Mouse (Mus musculus): ENCODE measurements at regions not wholly inside any gene's neighbourhood (a gene's known extent, or its start where the extent isn't known, plus 50 kb on each side); places are given as distances from the start of the nearest gene placed in this dataset.

GRCm38 (mm10) chr5:85954526-85954925 is 110.9 kb downstream of the Cenpc1 start:
- DNase-seq (ENCODE audit: low spot score in 2 of 2) = no peak

- peak; percentile 41 to 71 for DNase-seq (ENCODE audit: low spot score in 2 of 2)
Measured at GRCm38 (mm10) chr5:85936667-85937314, 128.6 kb downstream of the Cenpc1 start.

- DNase-seq (ENCODE audit: low spot score in 2 of 2) = peak in 1 of 2 experiments; percentile 36
Measured at GRCm38 (mm10) chr5:85918288-85918687, 147.1 kb downstream of the Cenpc1 start.

- DNase-seq (ENCODE audit: low spot score in 2 of 2) = no peak
Measured at GRCm38 (mm10) chr5:85915000-85915399, 150.4 kb downstream of the Cenpc1 start.

GRCm38 (mm10) chr5:85896452-85896851 is 168.9 kb downstream of the Cenpc1 start:
- DNase-seq (ENCODE audit: low spot score in 2 of 2) = peak; percentile 6 to 79

GRCm38 (mm10) chr5:85895814-85896213 is 169.6 kb downstream of the Cenpc1 start:
- DNase-seq (ENCODE audit: low spot score in 2 of 2) = peak; percentile 9 to 59

GRCm38 (mm10) chr5:85870311-85870710 is 195.1 kb downstream of the Cenpc1 start:
- DNase-seq (ENCODE audit: low spot score in 2 of 2) = no peak

GRCm38 (mm10) chr5:85832556-85832955 is 232.8 kb downstream of the Cenpc1 start:
- peak in 1 of 2 experiments; percentile 45 for DNase-seq (ENCODE audit: low spot score in 2 of 2)

GRCm38 (mm10) chr5:85795531-85796197 is 269.7 kb downstream of the Cenpc1 start:
- no peak for DNase-seq (ENCODE audit: low spot score in 2 of 2)

GRCm38 (mm10) chr5:85793148-85793547 is 272.2 kb downstream of the Cenpc1 start:
- DNase-seq (ENCODE audit: low spot score in 2 of 2) = no peak

- DNase-seq (ENCODE audit: low spot score in 2 of 2) = no peak
Measured at GRCm38 (mm10) chr5:85780730-85781454, 284.5 kb downstream of the Cenpc1 start.

- peak in 1 of 2 experiments; percentile 40 for DNase-seq (ENCODE audit: low spot score in 2 of 2)
Measured at GRCm38 (mm10) chr5:85780017-85780416, 285.4 kb downstream of the Cenpc1 start.

GRCm38 (mm10) chr5:85779205-85779604 is 286.2 kb downstream of the Cenpc1 start:
- no peak for DNase-seq (ENCODE audit: low spot score in 2 of 2)

GRCm38 (mm10) chr5:85772660-85773059 is 292.7 kb downstream of the Cenpc1 start:
- no peak for DNase-seq (ENCODE audit: low spot score in 2 of 2)

- no peak for DNase-seq (ENCODE audit: low spot score in 2 of 2)
Measured at GRCm38 (mm10) chr5:85772086-85772485, 293.3 kb downstream of the Cenpc1 start.

GRCm38 (mm10) chr5:85767157-85767556 is 298.2 kb downstream of the Cenpc1 start:
- no peak for DNase-seq (ENCODE audit: low spot score in 2 of 2)

- no peak for DNase-seq (ENCODE audit: low spot score in 2 of 2)
Measured at GRCm38 (mm10) chr5:85756716-85757115, 308.7 kb downstream of the Cenpc1 start.

GRCm38 (mm10) chr5:85754227-85754626 is 311.2 kb downstream of the Cenpc1 start:
- DNase-seq (ENCODE audit: low spot score in 2 of 2) = peak; percentile 45 to 49

GRCm38 (mm10) chr5:85753109-85753508 is 312.3 kb downstream of the Cenpc1 start:
- DNase-seq (ENCODE audit: low spot score in 2 of 2) = no peak

- DNase-seq (ENCODE audit: low spot score in 2 of 2) = no peak
Measured at GRCm38 (mm10) chr5:85751649-85752048, 313.7 kb downstream of the Cenpc1 start.

GRCm38 (mm10) chr5:85750893-85751292 is 314.5 kb downstream of the Cenpc1 start:
- no peak for DNase-seq (ENCODE audit: low spot score in 2 of 2)

- DNase-seq (ENCODE audit: low spot score in 2 of 2) = no peak
Measured at GRCm38 (mm10) chr5:85729613-85730012, 335.8 kb downstream of the Cenpc1 start.
